Mouse (Mus musculus) skeletal muscle tissue, postnatal 0 days (tissue): Measurements from ENCODE around the gene Nap1l3. TPM values are rescaled to one million over a fixed set of nuclear protein-coding genes. Genes with fewer than 3 reads are reported as not detected.

Experiments used
- polyA plus RNA-seq: library from polyadenylated mRNA; unstranded; fragments of >200 nt; fragmentation: Nextera tagmentation; extraction: Ambion mirVana; gene quantifications from 2 replicates; pipeline ENCODE4 v1.2.1, GENCODE M21; 2015

Nap1l3 gene
- 1.8 and 1.9 TPM in 2 replicates for polyA plus RNA-seq

DNA sequence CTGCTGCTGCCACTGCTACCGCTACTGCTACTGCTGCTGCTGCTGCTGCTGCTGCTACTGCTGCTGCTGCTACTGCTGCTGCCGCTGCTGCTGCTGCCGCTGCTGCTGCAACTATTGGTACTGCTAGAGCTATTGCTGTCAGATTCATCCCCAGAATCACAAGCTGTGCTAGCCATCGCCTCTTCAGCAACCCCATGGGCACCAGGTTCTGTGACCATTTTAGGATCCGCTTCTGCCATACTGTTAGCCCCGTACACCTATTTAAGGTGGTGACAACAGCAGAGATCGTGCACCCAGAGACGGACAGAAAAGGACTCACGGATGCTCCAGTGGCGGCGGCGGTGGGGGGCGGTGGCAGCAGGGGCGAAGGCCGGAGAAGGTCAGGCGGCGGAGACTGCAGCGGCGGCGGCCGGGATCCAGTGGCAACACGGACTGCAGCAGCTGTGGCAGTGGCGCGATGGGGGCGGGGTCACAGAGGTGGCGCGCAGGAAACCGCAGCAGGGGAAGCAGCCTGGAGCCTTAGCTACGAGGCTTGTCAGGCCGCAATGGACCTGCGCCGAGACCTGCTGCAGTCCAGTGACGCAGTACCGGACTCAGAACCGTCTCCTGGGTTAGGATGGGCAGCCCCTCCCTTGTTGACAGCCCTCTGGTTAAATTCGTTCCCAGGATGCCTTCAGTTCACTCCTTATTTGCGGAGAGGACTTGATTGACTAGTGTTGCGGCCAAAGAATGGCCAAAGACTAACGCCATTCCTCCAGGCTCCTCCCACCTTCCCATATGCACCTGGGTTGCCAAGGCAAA, at the start of gene Nap1l3:
Nap1l3 (minus strand) TSS at position 621 of the 801 bp plus-strand sequence.

